Mouse (Mus musculus): ENCODE results near the gene Rrbp1.

GRCm38 (mm10) chr2:143982152-143982551 lies 28.9 kb downstream of the Rrbp1 start:
- TF ChIP-seq CTCF (IDR thresholded peaks at IDR 0.05; ENCODE audit: low read depth): no peak
- TF ChIP-seq EP300 (IDR thresholded peaks at IDR 0.05; ENCODE audit: low read depth): no peak
